ENCODE assay signal across 10 mouse cellular contexts in the genomic region with DNA sequence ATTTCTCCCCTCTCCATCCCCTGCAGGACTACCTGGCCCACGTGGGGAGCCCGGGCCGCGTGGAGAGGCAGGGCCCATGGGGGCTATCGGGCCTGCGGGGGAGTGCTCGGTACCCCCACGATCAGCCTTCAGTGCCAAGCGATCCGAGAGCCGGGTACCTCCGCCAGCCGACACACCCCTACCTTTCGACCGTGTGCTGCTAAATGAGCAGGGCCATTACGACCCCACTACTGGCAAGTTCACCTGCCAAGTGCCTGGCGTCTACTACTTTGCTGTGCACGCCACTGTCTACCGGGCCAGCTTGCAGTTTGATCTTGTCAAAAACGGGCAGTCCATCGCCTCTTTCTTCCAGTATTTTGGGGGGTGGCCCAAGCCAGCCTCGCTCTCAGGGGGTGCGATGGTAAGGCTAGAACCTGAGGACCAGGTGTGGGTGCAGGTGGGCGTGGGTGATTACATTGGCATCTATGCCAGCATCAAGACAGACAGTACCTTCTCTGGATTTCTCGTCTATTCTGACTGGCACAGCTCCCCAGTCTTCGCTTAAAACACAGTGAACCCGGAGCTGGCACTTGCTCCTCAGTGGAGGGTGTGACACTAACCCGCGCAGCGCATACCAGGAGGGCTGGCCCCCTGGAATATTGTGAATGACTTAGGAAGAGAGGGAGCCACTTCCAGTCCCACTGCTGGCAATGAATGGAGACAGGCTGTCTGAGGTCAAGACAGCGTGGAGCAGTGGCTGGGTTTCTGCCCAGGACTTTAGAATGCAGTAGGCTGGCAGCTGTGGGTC. TPM values are rescaled to one million over a fixed set of nuclear protein-coding genes. Genes with fewer than 3 reads are reported as not detected.
A peak's percentile ranks its signal among the peaks of the same experiment; 100 is the strongest.
DNase-seq lines count a peak whose midpoint lies in the region; ATAC-seq and TF ChIP-seq lines count a peak whose summit lies in the region.
"Had no signal": no experiment of that assay in that cellular context is flagged by ENCODE, and none has a peak within 500 bp of the region (broad histone marks: within the 10 kb centered on the region; RNA-seq: fewer than 3 reads in every experiment).

No protein-coding gene starts in this region.

- no peak for ATAC-seq in embryonic facial prominence, embryonic 13.5 days (ENCODE audit: insufficient number of reproducible peaks, insufficient read depth, low FRiP score, low TSS enrichment, low read depth)
- ATAC-seq in hindbrain, embryonic 12.5 days (ENCODE audit: low FRiP score): 0 out of 2 replicates have a peak, but pooled peaks have one; percentile 4
- ATAC-seq in midbrain, embryonic 12.5 days (ENCODE audit: low FRiP score, low read depth): no peak

- H3K9ac ChIP-seq in embryonic facial prominence, embryonic 13.5 days: peak overlapping the region; percentile 61
- 0 out of 2 replicates have a peak overlapping the region, but pooled peaks have one; percentile 9 for H3K9ac ChIP-seq in hindbrain, embryonic 12.5 days
- H3K9ac ChIP-seq in midbrain, embryonic 12.5 days (replicated peaks): peak overlapping the region; percentile 25; the same call in 1 of the 2 replicates

- DNase-seq in layer of hippocampus, adult 2 months (ENCODE audit: low spot score in 2 of 2): no peak
- DNase-seq in layer of hippocampus, postnatal 14 days (ENCODE audit: low spot score in 2 of 2): no peak
- DNase-seq in gastrocnemius, postnatal 10 days: no peak
- no peak for DNase-seq in layer of hippocampus, adult 9-11 months
- no peak for DNase-seq in adrenal gland, adult 8-10 months

- peak overlapping the region; percentile 55 for H3K4me2 ChIP-seq in embryonic facial prominence, embryonic 13.5 days
- H3K4me2 ChIP-seq in hindbrain, embryonic 12.5 days (replicated peaks): peak overlapping the region; percentile 37
- peak overlapping the region; percentile 46 for H3K4me2 ChIP-seq in midbrain, embryonic 12.5 days (replicated peaks)

- peak overlapping the region; percentile 83; the same call in 1 of the 2 replicates for H3K27ac ChIP-seq in layer of hippocampus, adult 2 months
- peak overlapping the region; percentile 87; the same call in 1 of the 2 replicates for H3K27ac ChIP-seq in embryonic facial prominence, embryonic 13.5 days
- H3K27ac ChIP-seq in hindbrain, embryonic 12.5 days: no peak overlapping the region
- H3K27ac ChIP-seq in midbrain, embryonic 12.5 days (replicated peaks): no peak overlapping the region
- H3K27ac ChIP-seq: macrophage had no signal

- no peaks in the 10 kb centered on the region for H3K9me3 ChIP-seq in embryonic facial prominence, embryonic 13.5 days
- H3K9me3 ChIP-seq in hindbrain, embryonic 12.5 days (replicated peaks): no peaks in the 10 kb centered on the region
- no peaks in the 10 kb centered on the region for H3K9me3 ChIP-seq in midbrain, embryonic 12.5 days

- peaks cover 39% of the 10 kb centered on the region for H3K36me3 ChIP-seq in embryonic facial prominence, embryonic 13.5 days
- peaks cover 14% of the 10 kb centered on the region for H3K36me3 ChIP-seq in hindbrain, embryonic 12.5 days
- peaks cover 11% of the 10 kb centered on the region; the same call in 1 of the 2 replicates for H3K36me3 ChIP-seq in midbrain, embryonic 12.5 days

- TF ChIP-seq CTCF in layer of hippocampus, adult 2 months (conservative IDR thresholded peaks at IDR 0.05): no peak

- H3K4me3 ChIP-seq in layer of hippocampus, adult 2 months: peak overlapping the region; percentile 17
- peak overlapping the region; percentile 24; the same call in 1 of the 2 replicates for H3K4me3 ChIP-seq in embryonic facial prominence, embryonic 13.5 days
- no peak overlapping the region for H3K4me3 ChIP-seq in hindbrain, embryonic 12.5 days
- peak overlapping the region; percentile 21 for H3K4me3 ChIP-seq in midbrain, embryonic 12.5 days

- 82% methylated on average over 31 of the region's 31 CpGs for WGBS in embryonic facial prominence, embryonic 13.5 days
- 82% methylated on average over 31 of the region's 31 CpGs for WGBS in hindbrain, embryonic 12.5 days
- 81% methylated on average over 31 of the region's 31 CpGs for WGBS in midbrain, embryonic 12.5 days

- peaks cover 60% of the 10 kb centered on the region for H3K4me1 ChIP-seq in embryonic facial prominence, embryonic 13.5 days
- H3K4me1 ChIP-seq in hindbrain, embryonic 12.5 days: peaks cover 50% of the 10 kb centered on the region
- peaks cover 51% of the 10 kb centered on the region for H3K4me1 ChIP-seq in midbrain, embryonic 12.5 days

- no peaks in the 10 kb centered on the region for H3K27me3 ChIP-seq in embryonic facial prominence, embryonic 13.5 days
- H3K27me3 ChIP-seq in hindbrain, embryonic 12.5 days: no peaks in the 10 kb centered on the region
- no peaks in the 10 kb centered on the region for H3K27me3 ChIP-seq in midbrain, embryonic 12.5 days

RNA-seq across cellular contexts. Expression of a gene that starts 1.4 kb away (rescaled TPM):
- 10 to 100 TPM; 12.3 to 14.4 TPM for total RNA-seq in layer of hippocampus, adult 2 months (2021)
- total RNA-seq in layer of hippocampus, postnatal 14 days (2021): 10 to 100 TPM; 13.5 to 18.6 TPM
- polyA plus RNA-seq in embryonic facial prominence, embryonic 13.5 days (2015; fragmentation: Nextera tagmentation; extraction: Ambion mirVana): 1.5 and 2.8 TPM in 2 replicates
- polyA plus RNA-seq in hindbrain, embryonic 12.5 days (2016; fragmentation: Nextera tagmentation; extraction: Ambion mirVana): 1.4 and 1.8 TPM in 2 replicates
- polyA plus RNA-seq in midbrain, embryonic 12.5 days (2016; fragmentation: Nextera tagmentation; extraction: Ambion mirVana): 1.3 TPM in 2 replicates
- 10 to 100 TPM; 25.9 to 26.0 TPM for total RNA-seq in gastrocnemius, postnatal 10 days (2021)
- 10 to 100 TPM; 13.7 to 22.0 (median 18.7) TPM for total RNA-seq in adrenal gland, adult 8-10 months (2022)
- polyA plus RNA-seq: macrophage had no signal

RNA-seq across cellular contexts. Expression of a gene that starts 4.8 kb away (rescaled TPM):
- under 1 TPM; 0.27 to 0.38 TPM for total RNA-seq in layer of hippocampus, adult 2 months (2021)
- total RNA-seq in layer of hippocampus, postnatal 14 days (2021): under 1 TPM; 0.14 to 0.29 TPM
- 0.30 and 0.48 TPM in 2 replicates for polyA plus RNA-seq in embryonic facial prominence, embryonic 13.5 days (2015; fragmentation: Nextera tagmentation; extraction: Ambion mirVana)
- 0.26 and 0.30 TPM in 2 replicates for polyA plus RNA-seq in hindbrain, embryonic 12.5 days (2016; fragmentation: Nextera tagmentation; extraction: Ambion mirVana)
- polyA plus RNA-seq in midbrain, embryonic 12.5 days (2016; fragmentation: Nextera tagmentation; extraction: Ambion mirVana): 0.24 and 0.43 TPM in 2 replicates
- under 1 TPM; 0.23 to 0.49 TPM for total RNA-seq in gastrocnemius, postnatal 10 days (2021)
- 1 to 10 TPM in 1 of 4 experiments, under 1 TPM in 3; 0.20 to 1.1 (median 0.93) TPM for total RNA-seq in adrenal gland, adult 8-10 months (2022)
- polyA plus RNA-seq: heart, adult 2 months had no signal

RNA-seq across cellular contexts. Expression of a gene that starts 4.9 kb away (rescaled TPM):
- total RNA-seq in layer of hippocampus, adult 2 months (2021): 10 to 100 TPM; 29.2 to 30.7 TPM
- 10 to 100 TPM; 27.7 to 28.2 TPM for total RNA-seq in layer of hippocampus, postnatal 14 days (2021)
- polyA plus RNA-seq in embryonic facial prominence, embryonic 13.5 days (2015; fragmentation: Nextera tagmentation; extraction: Ambion mirVana): 73.3 and 80.1 TPM in 2 replicates
- polyA plus RNA-seq in hindbrain, embryonic 12.5 days (2016; fragmentation: Nextera tagmentation; extraction: Ambion mirVana): 57.1 and 61.4 TPM in 2 replicates
- polyA plus RNA-seq in midbrain, embryonic 12.5 days (2016; fragmentation: Nextera tagmentation; extraction: Ambion mirVana): 60.6 and 64.2 TPM in 2 replicates
- total RNA-seq in gastrocnemius, postnatal 10 days (2021): 10 to 100 TPM; 13.0 to 15.1 TPM
- total RNA-seq in adrenal gland, adult 8-10 months (2022): 10 to 100 TPM; 29.8 to 36.7 (median 31.5) TPM

RNA-seq across cellular contexts. Expression of a gene that starts 6.9 kb away (rescaled TPM):
- total RNA-seq in layer of hippocampus, adult 2 months (2021): 1 to 10 TPM in 1 of 2 experiments, not detected in 1; 1.3 TPM
- total RNA-seq in layer of hippocampus, postnatal 14 days (2021): 1 to 10 TPM in 1 of 2 experiments, under 1 TPM in 1; 0.33 to 8.6 TPM
- 0.21 and 0.39 TPM in 2 replicates for polyA plus RNA-seq in embryonic facial prominence, embryonic 13.5 days (2015; fragmentation: Nextera tagmentation; extraction: Ambion mirVana)
- polyA plus RNA-seq in hindbrain, embryonic 12.5 days (2016; fragmentation: Nextera tagmentation; extraction: Ambion mirVana): 0.14 and 0.30 TPM in 2 replicates
- polyA plus RNA-seq in midbrain, embryonic 12.5 days (2016; fragmentation: Nextera tagmentation; extraction: Ambion mirVana): 0.10 TPM in 1 of 2 replicates, not detected in the other
- under 1 TPM in 1 of 2 experiments, not detected in 1; 0.18 TPM for total RNA-seq in gastrocnemius, postnatal 10 days (2021)
- under 1 TPM in 2 of 4 experiments, not detected in 2; 0.10 to 0.31 TPM for total RNA-seq in adrenal gland, adult 8-10 months (2022)
- polyA plus RNA-seq: macrophage had no signal

RNA-seq across cellular contexts. Expression of a gene that starts 25.8 kb away (rescaled TPM):
- 10 to 100 TPM; 10.1 to 15.9 TPM for total RNA-seq in layer of hippocampus, adult 2 months (2021)
- 10 to 100 TPM; 24.5 to 27.8 TPM for total RNA-seq in layer of hippocampus, postnatal 14 days (2021)
- 25.6 and 28.9 TPM in 2 replicates for polyA plus RNA-seq in embryonic facial prominence, embryonic 13.5 days (2015; fragmentation: Nextera tagmentation; extraction: Ambion mirVana)
- 14.5 and 15.4 TPM in 2 replicates for polyA plus RNA-seq in hindbrain, embryonic 12.5 days (2016; fragmentation: Nextera tagmentation; extraction: Ambion mirVana)
- polyA plus RNA-seq in midbrain, embryonic 12.5 days (2016; fragmentation: Nextera tagmentation; extraction: Ambion mirVana): 12.1 and 14.3 TPM in 2 replicates
- 100 to 1,000 TPM; 107 to 115 TPM for total RNA-seq in gastrocnemius, postnatal 10 days (2021)
- total RNA-seq in adrenal gland, adult 8-10 months (2022): 10 to 100 TPM; 21.4 to 70.9 (median 38.2) TPM
- polyA plus RNA-seq: macrophage had no signal

Comparison
In these comparisons a context has a peak if more than half of its experiments do, and no peak if none do; other contexts are left out.
1. H3K27ac ChIP-seq: peak in layer of hippocampus, adult 2 months (single experiment) and embryonic facial prominence, embryonic 13.5 days (single experiment); none in hindbrain, embryonic 12.5 days (single experiment) and midbrain, embryonic 12.5 days (single experiment).
2. H3K9ac ChIP-seq: peak in every context shown above with its lines; median percentile 61 in embryonic facial prominence, embryonic 13.5 days; 25 in midbrain, embryonic 12.5 days; 9 in hindbrain, embryonic 12.5 days.
3. Peak in every context shown above with its lines, with median percentiles within 50 percentile points of each other: H3K4me2 ChIP-seq.